Mouse (Mus musculus) ES-E14 (cell line): Measurements from ENCODE around the gene Gopc.

ENCODE experiments used
- CHD2 ChIP-seq: IDR thresholded peaks from 2 replicates; pipeline ENCODE4 v1.6.1; 2014; ENCODE audit warnings: mild to moderate bottlenecking, low read depth, low read length, inconsistent platforms
- HCFC1 ChIP-seq: IDR thresholded peaks from 2 replicates; pipeline ENCODE4 v1.6.1; 2012; ENCODE audit warnings: low read length, inconsistent platforms, borderline replicate concordance; ENCODE audit not compliant: insufficient read depth
- ZNF384 ChIP-seq: IDR thresholded peaks from 2 replicates; pipeline ENCODE4 v1.6.1; 2012; ENCODE audit warnings: low read depth, low read length, inconsistent platforms

DNA sequence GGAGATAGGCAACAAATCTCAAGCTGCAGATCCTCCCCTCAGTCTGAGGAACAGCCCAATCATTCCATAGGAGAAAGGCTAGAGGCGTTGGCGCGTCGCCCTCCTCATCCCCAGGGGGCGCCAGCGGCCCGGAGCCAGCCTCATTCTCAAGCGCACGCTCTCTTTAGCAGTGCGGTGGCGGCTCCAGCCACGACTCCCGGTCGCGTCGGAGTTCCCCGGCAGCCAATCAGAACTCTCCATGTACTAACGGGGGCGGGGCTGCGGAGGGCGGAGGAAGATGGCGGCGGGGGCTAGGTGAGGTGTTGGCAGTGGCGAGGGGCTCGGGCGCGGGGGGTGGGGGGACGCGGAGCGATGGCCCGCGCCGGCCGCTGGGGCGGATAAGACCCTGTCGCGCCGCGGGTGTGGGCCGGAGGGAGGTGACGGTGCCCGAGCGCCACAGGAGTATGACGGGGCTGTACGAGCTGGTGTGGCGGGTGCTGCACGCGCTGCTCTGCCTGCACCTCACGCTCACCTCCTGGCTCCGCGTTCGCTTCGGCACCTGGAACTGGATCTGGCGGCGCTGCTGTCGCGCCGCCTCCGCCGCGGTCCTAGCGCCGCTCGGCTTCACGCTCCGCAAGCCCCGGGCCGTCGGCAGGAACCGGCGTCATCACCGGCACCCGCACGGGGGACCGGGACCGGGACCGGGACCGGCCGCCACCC lies 35.5 kb upstream of the Gopc start, which contains the start of gene Nus1:
- TF ChIP-seq ZNF384 = no peak
- peak; percentile 68 for TF ChIP-seq HCFC1
- TF ChIP-seq CHD2 = no peak
